Comparison of ENCODE assay signal across 23 mouse cellular contexts in the genomic region with DNA sequence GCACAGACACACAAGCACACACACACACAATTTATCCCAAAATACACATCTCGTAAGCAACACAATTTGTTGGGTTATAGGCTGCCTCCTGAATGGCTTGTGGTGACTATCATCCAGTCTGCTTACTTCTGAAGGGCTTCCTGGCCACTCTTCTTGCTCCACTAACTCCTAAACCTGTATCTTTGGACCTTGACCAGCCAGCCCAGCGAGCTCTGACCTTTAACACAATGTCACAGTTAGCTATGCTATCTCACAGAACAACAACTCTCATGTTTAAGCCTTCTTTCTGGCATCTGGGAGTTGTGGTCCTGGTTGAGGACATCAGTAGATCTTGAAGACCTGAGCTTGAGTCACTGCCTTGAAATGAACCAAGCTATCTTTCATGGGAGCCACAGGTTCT. TPM values are rescaled to one million over a fixed set of nuclear protein-coding genes. Genes with fewer than 3 reads are reported as not detected.
DNase-seq lines count a peak whose midpoint lies in the region; ATAC-seq and TF ChIP-seq lines count a peak whose summit lies in the region.
"Had no signal": no experiment of that assay in that cellular context is flagged by ENCODE, and none has a peak within 500 bp of the region (broad histone marks: within the 10 kb centered on the region; RNA-seq: fewer than 3 reads in every experiment).

No protein-coding gene starts in this region.

- peaks cover 20% of the 10 kb centered on the region for H3K4me1 ChIP-seq in kidney, embryonic 15.5 days
- H3K4me1 ChIP-seq in liver, postnatal 0 days (ENCODE audit: insufficient read depth), result peaks cover 23% of the 10 kb centered on the region

- no peak overlapping the region for H3K4me3 ChIP-seq in kidney, embryonic 15.5 days (replicated peaks)
- no peak overlapping the region for H3K4me3 ChIP-seq in liver, postnatal 0 days (ENCODE audit: low read depth, low read length)
- H3K4me3 ChIP-seq: embryonic facial prominence, embryonic 13.5 days; forebrain, embryonic 12.5 days; heart, adult 2 months; heart, embryonic 13.5 days had no signal

- H3K27ac ChIP-seq in kidney, embryonic 15.5 days, result no peak overlapping the region
- H3K27ac ChIP-seq in liver, postnatal 0 days (ENCODE audit: low read depth), result peak overlapping the region; percentile 80
- H3K27ac ChIP-seq: embryonic facial prominence, embryonic 13.5 days; forebrain, embryonic 12.5 days; heart, adult 2 months; heart, embryonic 13.5 days had no signal

- H3K27me3 ChIP-seq in kidney, embryonic 15.5 days, result no peaks in the 10 kb centered on the region
- no peaks in the 10 kb centered on the region for H3K27me3 ChIP-seq in liver, postnatal 0 days (ENCODE audit: insufficient read depth, low read length)
- H3K27me3 ChIP-seq: embryonic facial prominence, embryonic 13.5 days; forebrain, embryonic 12.5 days; heart, embryonic 13.5 days had no signal

- TF ChIP-seq CTCF in liver, postnatal 0 days (IDR thresholded peaks at IDR 0.05; ENCODE audit: low read depth), result no peak

- TF ChIP-seq EP300 in liver, postnatal 0 days (IDR thresholded peaks at IDR 0.05; ENCODE audit: low read depth), result no peak

- WGBS in kidney, embryonic 15.5 days, result 79% methylated on average over 2 of the region's 2 CpGs
- WGBS in liver, postnatal 0 days (ENCODE audit: insufficient replicate concordance), result 65% methylated on average over 2 of the region's 2 CpGs

- no peak overlapping the region for H3K4me2 ChIP-seq in kidney, embryonic 15.5 days
- no peak overlapping the region for H3K4me2 ChIP-seq in liver, postnatal 0 days (ENCODE audit: low read depth, low read length)
- H3K4me2 ChIP-seq: embryonic facial prominence, embryonic 13.5 days; forebrain, embryonic 12.5 days; heart, embryonic 13.5 days had no signal

- peak; percentile 74 for DNase-seq in kidney, adult 11 months
- DNase-seq in kidney, postnatal 10 days, result peak; percentile 30
- no peak for DNase-seq in kidney, postnatal 4 days
- DNase-seq in kidney, postnatal 14 days, result peak; percentile 53
- no peak for DNase-seq in liver, postnatal 0 days
- DNase-seq in adrenal gland, postnatal 36 days, result no peak
- DNase-seq: adrenal gland, postnatal 10 days; cerebellum, adult 18-20 months; cerebellum, adult 9-11 months; cerebellum, postnatal 36 days; gastrocnemius, postnatal 14 days; heart, adult 2 months; heart, postnatal 36 days had no signal

- ATAC-seq in kidney, embryonic 15.5 days (replicated peaks; ENCODE audit: low FRiP score), result no peak
- peak; percentile 69 for ATAC-seq in liver, postnatal 0 days
- ATAC-seq: forebrain, embryonic 16.5 days had no signal

- H3K9me3 ChIP-seq in kidney, embryonic 15.5 days (replicated peaks), result no peaks in the 10 kb centered on the region
- H3K9me3 ChIP-seq in liver, postnatal 0 days (ENCODE audit: low read length), result no peaks in the 10 kb centered on the region
- H3K9me3 ChIP-seq: embryonic facial prominence, embryonic 13.5 days; forebrain, embryonic 12.5 days; heart, embryonic 13.5 days had no signal

- no peak overlapping the region for H3K9ac ChIP-seq in kidney, embryonic 15.5 days
- H3K9ac ChIP-seq in liver, postnatal 0 days (replicated peaks), result no peak overlapping the region; the same call in 1 of the 2 replicates
- H3K9ac ChIP-seq: embryonic facial prominence, embryonic 13.5 days; forebrain, embryonic 12.5 days; heart, embryonic 13.5 days had no signal

- no peaks in the 10 kb centered on the region for H3K36me3 ChIP-seq in kidney, embryonic 15.5 days
- H3K36me3 ChIP-seq in liver, postnatal 0 days (replicated peaks; ENCODE audit: insufficient read depth, low read length), result no peaks in the 10 kb centered on the region
- H3K36me3 ChIP-seq: embryonic facial prominence, embryonic 13.5 days; forebrain, embryonic 12.5 days; heart, embryonic 13.5 days had no signal

RNA-seq across cellular contexts. Expression of a gene that starts 8.2 kb away (rescaled TPM):
- 6.8 and 8.3 TPM in 2 replicates for polyA plus RNA-seq in kidney, embryonic 15.5 days (2015; fragmentation: Nextera tagmentation; extraction: Ambion mirVana)
- 0.27 TPM in 2 replicates for polyA plus RNA-seq in liver, postnatal 0 days (2015; fragmentation: Nextera tagmentation; extraction: Ambion mirVana)
- under 1 TPM in 1 of 2 experiments, not detected in 1; 0.36 TPM for total RNA-seq in adrenal gland, postnatal 36 days (2021)
- total RNA-seq: gastrocnemius, adult 18-20 months; gastrocnemius, postnatal 14 days; heart, adult 2 months; heart, postnatal 36 days; MEL had no signal
- polyA plus RNA-seq: C2C12; embryonic facial prominence, embryonic 13.5 days had no signal

RNA-seq across cellular contexts. Expression of a gene that starts 18.6 kb away (rescaled TPM):
- 21.6 and 26.5 TPM in 2 replicates for polyA plus RNA-seq in kidney, embryonic 15.5 days (2015; fragmentation: Nextera tagmentation; extraction: Ambion mirVana)
- not detected in 2 replicates for polyA plus RNA-seq in liver, postnatal 0 days (2015; fragmentation: Nextera tagmentation; extraction: Ambion mirVana)
- not detected for total RNA-seq in adrenal gland, postnatal 36 days (2021)
- total RNA-seq: adrenal gland, postnatal 10 days; gastrocnemius, adult 18-20 months; gastrocnemius, postnatal 14 days; heart, adult 2 months; heart, postnatal 36 days; MEL had no signal
- polyA plus RNA-seq: C2C12; gonadal fat pad, adult 2 months; heart, adult 2 months; heart, embryonic 13.5 days; heart, postnatal 0 days had no signal

Comparison
In these comparisons a context has a peak if more than half of its experiments do, and no peak if none do; other contexts are left out.
1. DNase-seq: peak in kidney, adult 11 months (single experiment), kidney, postnatal 10 days (single experiment) and kidney, postnatal 14 days (single experiment); none in kidney, postnatal 4 days (0 of 2), liver, postnatal 0 days (single experiment) and adrenal gland, postnatal 36 days (0 of 2).
2. RNA of a gene that starts 18.6 kb away (polyA plus RNA-seq): 21.6 to 26.5 TPM in kidney, embryonic 15.5 days; not detected in liver, postnatal 0 days; every median in the first group is over 10 times any median in the second.